Mouse (Mus musculus) natural killer cell, adult 2 months (primary cell): Measurements from ENCODE around the gene Tspan18.
A peak's percentile ranks its signal among the peaks of the same experiment; 100 is the strongest.

ENCODE experiments used
- DNase-seq, 2 experiments: peaks; one replicate each; pipeline ENCODE4 v3.0.0; 2022; ENCODE audit warnings: low spot score in 2 of 2

Tspan18 gene

DNA sequence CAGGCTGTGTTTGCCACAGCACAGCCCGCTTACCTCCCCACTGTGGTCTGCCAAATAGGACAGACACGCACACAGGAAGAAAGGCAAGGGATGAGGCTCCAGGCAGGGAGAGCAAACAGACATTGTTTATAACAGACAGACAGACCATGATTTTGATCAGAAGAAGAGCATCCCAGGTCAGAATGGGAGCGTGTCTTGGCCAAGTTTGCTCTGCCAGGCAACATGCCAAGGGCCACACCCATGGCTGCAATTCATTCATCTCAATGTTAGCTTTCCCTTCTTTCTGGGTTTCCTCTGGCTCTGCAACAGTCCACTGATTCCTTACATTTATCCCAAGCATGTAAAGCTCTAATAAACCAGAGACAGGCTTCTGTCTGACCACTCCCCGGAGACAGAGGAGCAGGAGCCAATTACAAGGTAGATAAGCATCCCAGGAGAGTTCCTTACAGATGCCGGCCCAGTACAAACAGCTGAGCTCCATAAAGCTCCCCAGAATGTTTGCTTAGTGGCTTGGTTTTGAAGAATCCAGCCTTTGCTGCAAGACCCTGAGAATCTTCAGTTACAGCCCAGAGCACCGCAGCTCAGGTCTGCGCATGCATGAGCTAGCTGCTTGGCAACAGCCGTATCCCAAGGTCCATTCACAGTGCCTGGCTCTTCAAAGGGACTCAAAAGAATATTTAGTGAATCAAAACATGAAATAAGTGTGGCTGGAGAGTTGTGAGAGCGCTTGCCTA, 5.2 kb upstream of the Tspan18 start:
- no peak for DNase-seq

DNA sequence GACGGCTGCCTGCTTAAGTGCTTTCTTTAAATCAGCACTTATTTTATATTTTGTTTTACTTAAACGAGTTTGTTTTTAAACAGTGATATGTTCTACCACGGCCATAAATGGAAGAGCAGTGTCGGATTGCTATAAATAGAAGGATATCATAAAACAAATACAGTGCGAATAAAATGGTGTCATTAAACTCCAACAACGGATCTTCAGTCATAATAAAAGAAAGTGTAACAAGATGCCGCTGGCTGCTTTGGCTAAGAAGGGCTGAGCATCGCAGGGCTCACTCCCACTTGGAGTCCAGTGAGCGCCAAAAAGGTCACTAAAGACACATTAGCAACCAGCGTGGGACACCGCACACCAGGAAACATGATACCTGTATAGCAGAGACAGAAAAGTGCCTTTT, 1.7 kb upstream of the Tspan18 start:
- no peak for DNase-seq

DNA sequence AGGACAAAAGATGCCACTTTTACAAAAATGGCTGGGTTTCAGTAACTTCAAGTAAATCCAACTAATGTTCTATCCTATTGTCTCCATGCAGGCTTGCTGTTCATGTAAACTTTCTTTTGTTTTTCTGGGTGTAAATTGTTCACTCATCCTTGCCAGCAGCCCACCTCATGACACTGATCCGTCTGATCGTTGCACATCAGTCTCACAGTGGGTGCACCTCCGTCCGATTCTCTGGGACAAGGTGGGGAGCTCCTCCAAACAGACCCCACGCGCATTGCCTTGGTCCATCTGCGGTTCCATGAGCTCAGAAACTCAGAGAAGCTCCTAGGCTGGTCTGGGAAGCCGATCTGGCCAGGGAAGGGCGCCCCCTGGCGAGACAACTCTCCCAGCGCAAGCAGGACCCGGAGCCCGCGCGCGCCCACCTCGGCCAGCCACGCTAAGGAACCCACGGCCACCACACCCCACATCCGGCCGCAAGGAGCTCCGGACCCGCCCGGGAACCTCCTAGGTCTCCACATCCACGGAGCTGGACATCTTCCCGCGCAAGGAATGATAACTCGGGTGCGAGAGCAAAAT, 976 bp downstream of the Tspan18 start:
- peak; percentile 40 to 53 for DNase-seq

DNA sequence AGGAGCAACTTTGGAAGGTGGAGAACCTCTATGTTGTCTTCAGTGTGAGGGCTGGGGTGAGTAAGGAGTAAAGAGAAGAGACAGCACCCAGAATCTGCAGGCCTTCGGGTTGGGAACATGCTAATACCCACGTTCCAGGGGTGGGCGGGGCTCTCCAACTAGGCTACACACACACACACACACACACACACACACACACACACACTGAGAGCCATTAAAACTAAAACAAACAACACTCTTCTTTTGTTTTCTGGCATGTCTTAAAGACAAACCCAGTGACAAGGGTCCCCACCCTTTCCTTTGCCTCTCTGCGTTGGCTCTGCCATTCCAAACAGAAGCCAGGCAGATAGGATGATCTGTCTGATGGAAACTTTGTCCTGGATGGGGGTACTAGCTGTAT, 2.0 kb downstream of the Tspan18 start:
- no peak for DNase-seq

DNA sequence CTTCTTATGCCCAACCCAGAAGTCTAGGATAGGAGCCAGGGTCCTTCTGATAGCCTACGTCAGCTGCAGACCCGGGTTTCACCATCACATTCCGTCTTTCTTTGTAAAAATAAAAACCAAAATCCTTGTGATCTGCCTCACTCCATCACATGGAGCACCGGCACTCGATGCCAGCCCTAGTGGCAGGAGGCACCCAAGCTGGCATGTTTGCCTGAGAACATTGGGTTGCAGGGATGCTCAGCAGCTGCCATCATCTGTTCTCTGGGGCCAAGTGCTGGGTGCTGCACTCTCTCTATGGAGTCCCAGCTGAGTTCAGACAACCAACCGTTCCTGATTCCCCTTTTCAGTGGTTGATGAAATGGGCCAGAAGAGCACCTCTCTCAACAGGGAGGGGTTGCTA, 3.2 kb downstream of the Tspan18 start:
- DNase-seq = no peak

DNA sequence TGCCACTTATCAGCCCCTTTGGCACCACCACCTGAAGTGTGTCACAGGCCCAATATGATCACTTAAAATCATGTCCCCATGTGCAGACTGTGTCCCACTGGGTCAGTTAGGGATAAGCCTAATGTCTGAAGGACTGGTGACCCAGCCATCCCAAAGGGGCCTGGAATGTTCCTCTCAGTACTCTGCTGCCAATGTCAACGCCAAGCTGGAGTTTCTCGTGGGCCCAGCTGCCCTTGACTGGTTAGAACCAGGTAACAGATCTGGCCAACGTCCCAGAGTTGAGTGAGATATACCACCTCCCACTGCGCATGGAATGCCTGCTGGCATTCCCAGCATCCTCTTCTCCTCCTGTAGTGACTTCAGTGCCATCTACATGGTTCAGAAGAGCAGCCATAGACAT, 5.2 kb downstream of the Tspan18 start:
- no peak for DNase-seq

DNA sequence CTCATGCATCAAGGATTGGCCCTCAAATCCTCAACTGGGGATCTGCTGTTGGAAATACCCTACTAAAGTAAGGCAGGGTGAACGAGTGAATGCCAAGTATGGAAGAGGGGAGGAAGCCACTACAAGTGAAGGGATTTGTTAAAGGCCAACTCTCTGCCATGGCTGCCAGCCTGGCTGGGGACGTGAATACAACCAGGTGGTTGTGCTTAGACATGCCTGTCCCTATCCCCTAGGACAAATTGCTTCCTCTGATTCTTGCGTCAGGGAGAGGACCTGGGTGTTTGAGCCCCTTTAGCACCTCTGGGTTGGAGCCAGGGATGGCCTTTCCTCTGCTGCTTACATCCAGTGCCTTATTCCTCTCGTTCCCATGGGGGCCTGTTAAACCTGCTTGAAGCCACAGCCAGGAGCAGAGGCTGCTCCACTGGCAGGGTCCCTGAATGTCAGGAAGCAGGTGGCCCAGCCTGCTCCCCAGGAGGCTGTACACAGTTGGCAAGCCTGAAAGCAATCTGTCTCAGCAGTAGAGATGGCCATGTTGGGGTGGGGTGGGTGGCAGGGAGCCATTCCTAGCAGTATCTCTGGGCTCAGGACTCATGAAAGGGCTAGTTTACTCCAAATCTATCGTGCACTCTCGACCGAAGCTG, 6.3 kb downstream of the Tspan18 start:
- DNase-seq = no peak

DNA sequence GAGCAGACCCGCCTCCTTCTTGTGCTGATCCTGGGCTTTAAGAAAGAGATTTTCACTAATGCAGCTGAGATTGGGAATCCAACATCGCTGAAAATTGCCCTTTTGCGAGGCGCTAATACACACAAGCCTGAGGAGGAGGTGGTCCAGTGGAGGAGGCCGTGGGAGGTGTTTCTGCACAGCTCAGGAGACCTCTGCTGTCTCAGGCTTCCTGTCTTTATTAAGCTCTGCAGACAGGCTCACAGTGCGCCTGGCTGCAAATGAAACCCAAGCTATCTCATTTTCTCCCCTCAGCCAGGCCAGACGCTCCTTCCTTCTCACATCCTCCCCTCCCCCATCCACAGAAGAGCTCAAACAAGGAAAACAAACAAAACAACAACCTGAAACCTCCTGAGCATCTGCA, 9.6 kb downstream of the Tspan18 start:
- no peak for DNase-seq

DNA sequence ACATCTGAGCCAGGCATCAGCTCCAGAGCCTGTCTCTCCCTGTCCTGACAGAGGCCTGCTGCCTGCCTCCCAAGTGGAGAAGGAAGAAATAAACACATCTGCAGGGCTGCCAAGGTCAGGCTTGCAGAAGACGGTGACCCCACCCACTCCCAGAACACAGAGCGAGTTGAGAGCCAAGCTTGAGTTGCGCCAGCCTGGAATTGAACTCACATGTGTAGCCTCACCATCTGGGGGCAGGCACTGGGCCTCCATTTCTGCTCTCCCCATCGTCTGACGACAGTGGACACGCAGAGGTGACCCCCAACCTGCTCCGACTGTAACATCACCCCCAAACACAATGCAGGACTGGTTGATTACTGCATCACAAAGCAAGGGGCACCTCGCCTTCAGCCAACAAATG, 12.4 kb downstream of the Tspan18 start:
- no peak for DNase-seq

DNA sequence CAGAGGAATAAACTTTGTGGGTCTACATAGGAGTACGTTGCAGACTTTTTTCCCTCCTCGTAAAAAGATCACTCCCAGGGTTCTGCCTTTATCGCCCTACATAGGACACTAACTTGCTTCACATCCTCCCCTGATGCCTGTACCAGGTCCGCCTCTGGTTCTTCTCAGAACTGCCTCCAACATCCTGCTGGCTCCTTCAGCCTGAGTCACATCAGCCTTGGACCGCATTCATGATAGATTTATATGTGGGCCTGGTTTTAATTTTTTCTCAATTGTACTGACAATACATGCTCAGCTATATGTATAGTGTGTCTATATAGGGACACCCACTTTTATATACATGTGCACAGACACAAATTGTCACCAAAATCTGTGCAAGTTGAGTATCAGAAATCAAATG, 14.0 kb downstream of the Tspan18 start:
- DNase-seq = no peak

DNA sequence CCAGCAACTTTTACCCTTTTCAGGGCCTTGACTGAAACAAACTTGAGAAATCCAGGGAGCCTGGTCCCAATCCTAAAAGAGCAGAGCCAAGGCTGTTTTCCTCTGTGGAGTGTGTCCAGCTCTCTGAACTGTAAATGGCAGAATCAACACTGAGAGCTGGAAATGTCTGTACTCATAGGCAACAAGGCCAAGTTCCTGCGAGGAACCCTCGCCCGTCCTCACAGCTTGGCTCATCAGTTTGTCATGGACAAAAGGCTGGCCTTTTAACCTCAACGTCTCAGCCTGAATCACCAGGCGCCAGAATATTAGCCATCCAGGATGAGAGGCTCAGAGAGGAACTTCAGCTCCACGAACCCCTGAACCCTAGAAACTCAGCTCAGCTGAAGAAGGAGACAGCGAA, 14.7 kb downstream of the Tspan18 start:
- no peak for DNase-seq

DNA sequence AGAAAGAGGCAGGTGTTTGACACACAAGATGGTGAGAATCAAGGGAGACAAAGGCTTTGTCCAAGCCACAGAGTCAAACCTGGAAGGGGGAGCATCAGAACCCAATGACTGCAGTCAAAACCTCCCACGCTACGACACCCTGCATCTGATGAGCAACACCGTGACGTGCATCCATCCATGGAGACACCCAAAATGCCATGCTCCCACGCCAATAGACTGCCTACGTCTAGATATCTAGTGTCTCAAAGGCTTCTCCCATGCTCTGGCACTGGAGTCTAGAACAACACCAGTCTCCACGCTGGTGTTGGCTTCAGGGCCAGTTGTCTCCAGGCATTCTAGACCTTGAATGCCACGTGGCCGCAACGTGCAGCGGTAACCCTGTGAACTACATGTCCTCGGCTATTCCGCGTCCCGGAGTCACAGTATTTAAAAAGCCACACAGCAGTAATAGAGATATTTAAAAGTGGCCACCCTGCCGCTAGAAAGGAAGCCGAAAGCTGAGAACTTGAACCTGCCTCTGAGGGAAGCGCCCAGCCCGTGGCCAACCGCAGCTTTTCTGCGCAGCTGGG, 15.4 kb downstream of the Tspan18 start:
- no peak for DNase-seq

DNA sequence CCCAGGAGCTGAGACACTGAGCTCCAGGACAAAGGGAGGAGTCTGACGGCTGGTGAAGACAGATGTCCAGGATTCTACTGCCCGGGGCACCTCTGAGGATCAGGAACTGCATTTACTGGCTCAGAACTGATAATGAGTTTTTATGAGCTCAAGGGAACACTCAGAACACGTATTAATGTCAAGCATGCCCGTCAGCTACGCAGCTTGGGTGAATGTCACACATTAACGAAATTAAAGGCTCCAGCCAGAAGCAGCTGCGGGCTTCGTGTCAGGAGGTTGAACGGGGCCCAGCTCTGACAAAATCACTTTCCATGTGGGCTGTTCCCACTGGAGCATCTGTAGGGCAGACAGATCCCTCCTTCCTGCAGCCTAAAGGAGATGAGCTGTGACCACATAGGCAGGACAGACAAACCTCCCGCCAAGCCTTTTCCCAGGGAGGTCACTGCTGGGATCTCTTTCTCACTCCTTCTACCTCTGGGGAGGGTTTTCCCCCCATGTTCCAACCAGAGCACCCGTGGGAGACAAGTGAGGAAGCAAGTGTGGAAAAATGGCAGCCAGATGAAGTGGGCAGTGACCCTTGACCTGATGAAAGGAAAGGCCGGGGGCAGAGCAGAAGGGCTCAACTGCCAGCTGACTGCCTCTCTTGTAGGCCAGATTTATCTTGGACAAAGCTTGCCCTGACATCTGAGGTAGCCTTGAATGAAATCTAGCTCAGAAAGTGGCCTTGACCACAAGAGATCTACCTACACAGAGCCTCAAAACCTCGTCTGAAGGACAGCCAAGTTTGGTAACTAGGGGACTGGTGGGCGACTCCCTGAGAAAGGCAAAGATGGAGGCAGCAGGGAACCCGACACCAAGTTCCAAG, 20.3 kb downstream of the Tspan18 start:
- no peak for DNase-seq

DNA sequence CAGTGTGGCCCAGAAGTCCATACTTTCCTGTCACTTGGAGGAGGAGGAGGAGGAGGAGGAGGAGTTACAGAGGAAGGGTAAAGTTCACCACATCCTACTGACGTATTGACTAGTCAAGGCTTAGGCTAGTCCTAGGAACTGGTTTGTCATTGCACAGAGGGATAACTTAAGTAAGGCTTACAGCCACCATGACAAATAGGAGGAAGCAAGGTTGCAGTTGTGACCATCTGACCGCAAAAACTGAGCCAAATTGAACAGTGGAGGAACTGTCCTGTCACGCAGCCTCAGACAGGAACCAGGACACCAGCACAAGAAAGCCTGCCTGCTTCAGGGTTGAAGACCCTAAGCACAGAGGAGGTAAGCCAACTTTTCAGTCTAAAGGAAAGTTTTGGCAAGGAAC, 21.8 kb downstream of the Tspan18 start:
- DNase-seq = no peak

DNA sequence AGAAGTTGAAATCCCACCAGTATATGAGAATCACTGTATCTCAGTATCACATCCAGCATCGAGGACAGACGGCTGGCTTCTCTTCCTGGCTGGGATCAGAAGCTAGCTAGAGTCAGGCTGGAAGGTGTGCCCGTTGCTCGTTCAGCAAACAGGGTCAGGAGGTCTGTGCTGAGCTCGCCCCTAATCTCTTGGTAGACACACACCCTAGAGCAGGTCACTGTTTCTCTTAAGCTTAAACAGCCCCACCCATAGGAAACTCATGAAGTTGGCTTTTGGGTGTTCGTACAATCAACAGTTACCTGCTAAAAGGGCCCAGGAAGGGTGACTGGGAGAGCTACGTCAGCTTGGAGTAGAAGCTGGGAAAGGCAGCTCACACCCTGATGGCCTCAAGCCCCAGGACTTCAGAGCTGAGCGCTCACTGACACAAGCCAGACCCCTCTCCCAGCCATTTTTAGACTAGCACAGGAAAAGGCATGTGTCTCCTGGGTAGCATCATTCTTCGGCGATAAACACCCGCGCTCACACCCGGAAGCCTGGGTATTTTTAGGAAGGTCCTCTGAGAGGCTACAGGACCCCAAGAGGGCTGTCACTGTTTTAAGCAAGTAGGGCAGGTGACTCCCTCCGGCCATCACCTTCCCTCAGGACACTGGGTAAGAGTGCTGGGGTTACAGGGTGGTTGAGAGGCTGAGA, 24.4 kb downstream of the Tspan18 start:
- no peak for DNase-seq

DNA sequence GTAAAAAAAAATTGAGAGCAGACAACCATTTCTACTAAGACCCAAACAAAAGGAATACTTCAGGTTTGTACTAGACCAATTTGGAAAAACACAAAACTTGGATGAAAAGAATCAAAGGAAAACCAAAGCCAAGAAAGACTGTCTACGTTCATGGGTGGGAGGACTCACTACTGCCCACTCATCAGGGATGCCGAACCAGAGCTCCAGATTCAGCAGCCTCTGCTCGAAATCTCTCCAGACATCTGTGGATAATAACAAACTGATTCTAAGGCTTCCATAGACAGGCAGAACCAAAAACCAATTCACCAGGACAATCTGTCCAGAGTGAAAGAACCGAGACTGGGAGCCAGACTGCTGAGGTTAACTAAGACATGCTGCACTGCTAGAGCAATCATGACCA, 27.4 kb downstream of the Tspan18 start:
- no peak for DNase-seq

DNA sequence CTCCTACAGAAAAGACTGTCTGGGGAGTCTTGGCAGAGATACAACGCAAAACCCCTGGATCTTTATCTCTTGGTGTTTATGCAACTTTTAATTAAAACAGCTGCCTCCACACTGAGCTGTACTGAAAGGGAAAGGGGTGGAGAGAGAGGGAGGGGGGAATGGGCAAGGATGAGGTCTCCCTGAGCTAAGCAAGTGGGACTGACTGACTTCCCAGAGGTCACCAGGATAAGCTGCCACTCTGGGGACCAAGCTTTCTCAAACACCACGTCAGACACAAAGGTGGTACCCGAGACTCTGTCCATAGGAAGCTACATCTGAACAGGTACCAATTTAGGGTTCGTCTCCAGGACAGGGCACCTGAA, 30.1 kb downstream of the Tspan18 start:
- DNase-seq = no peak

DNA sequence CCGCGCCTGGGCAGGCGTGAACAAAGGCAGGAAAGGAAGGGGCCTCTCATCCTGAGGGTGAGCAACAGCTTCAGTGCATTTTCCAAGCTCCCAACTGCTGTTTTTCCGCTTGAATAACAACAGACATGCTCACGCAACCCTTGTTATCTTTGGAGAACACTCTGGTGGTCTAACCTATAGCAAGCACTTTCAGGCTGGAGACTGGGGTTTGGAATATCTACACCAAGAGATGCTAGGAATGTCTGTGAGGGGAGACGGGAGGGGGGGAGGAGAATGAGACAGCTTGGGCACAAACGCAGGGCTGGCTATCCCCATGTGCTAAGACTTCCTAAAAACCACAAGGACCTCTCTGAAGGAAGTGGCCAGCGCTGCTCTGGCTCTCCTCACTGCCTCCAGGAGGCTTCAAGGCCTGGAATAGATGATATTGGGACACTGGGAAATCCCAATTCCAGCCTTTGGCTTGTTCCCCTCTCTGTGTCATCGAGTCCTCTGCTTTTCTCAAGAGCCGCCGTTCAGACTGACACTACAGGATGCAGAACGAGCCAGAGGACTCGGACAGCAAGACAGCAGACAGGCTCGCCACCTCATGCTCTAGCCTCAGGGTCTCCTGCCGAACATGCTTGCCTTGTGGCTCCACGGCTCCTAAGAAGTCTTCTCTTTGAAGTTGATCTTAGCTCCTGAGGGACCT, 30.6 kb downstream of the Tspan18 start:
- no peak for DNase-seq

DNA sequence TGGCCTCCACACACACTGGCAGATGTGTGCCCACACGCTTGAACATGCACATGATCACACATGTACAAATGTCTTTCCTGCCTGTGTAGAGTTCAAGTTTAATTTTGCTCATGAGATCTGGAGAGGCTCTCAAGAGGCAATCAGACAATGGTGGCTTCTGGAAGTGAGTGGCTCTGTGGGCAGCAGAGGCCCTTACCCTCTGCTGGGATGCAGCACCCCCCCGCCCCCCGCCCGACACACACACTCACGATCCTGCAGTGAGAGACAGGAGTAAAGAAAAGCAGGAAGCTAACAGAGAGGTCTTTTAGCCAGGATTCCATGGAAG, 31.1 kb downstream of the Tspan18 start:
- no peak for DNase-seq

DNA sequence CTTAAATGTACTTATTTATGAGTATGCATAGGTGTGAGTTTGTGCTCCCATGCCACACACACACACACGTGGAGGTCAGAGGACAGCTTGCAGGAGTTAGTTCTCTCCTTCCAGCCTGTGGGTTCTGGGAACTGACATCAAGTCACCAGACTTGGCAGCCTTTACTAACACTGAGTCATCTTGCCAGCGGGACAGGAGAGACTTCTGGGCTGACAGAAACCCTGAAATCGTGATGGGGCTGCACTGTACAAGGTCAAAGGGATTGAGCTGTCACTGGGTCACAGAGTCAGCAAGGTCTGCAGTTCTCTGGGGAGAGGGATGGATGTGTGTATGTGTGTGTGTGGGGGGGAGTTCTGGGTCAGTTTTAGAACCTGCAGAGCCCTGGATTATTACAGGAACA, 36.6 kb downstream of the Tspan18 start:
- DNase-seq = no peak
